Mouse (Mus musculus): ENCODE data around the gene Tnip2.

The Tnip2 gene

DNA sequence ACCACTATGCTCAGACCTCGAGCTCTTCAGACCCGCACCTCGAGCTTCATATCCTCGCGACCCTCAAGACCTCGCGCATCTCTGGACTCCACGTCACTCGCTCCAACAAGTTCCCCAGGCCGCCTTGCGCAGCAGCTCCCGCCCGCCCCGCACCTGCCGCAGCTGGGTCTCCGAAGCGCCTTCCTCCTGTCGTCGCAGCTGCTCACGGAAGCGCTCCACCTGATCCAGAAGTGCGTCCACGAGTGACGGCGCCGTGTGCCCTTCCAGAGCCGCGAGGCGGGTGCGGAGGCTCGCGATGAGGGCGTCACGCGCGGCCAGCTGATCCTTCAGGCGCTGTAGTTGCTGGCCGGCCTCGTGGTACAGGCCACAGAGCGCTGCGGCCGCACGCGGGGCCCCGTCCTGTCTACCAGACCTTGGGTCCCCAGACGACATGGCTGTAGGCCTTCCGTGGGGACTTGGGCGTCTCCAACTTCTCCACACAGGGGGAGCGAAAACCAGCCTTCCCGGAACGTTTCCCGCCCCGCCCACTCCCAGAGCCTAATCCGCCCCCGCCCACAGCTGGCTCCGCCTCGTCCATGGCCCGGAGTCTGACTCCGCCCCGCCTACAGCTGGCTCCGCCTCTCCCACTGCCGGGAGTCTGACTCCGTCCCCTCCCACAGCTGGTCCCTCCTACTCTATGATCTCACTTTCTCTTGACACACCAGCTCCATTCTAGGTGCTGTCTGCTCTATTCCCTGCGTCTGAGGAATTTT, at the start of gene Tnip2:
Gene Tnip2 (minus strand): TSS at position 526 of the 752 bp plus-strand sequence.
- DNase-seq (ENCODE audit: low spot score) = peak; percentile 96

DNA sequence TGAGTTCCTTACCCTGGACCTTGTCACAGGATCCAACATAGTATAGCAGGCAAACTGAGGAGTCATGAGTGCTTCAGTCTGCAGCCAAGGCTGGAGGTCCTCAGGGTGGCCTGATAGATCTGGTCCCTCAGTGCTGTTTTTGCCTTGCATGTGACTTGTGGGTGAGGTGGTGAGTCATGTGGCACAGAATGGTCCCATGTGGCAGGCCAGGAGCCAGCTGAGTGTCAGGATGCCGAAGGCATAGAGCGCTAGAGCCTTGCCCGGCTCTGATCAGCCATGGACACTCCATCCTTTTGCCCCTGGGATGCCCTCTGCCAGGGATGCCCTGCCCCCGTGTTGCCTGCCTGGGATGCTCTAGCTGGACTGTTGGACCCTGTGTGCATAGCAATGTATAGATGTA, 38.0 kb upstream of the Tnip2 start:
- no peak for DNase-seq (ENCODE audit: low spot score)

DNA sequence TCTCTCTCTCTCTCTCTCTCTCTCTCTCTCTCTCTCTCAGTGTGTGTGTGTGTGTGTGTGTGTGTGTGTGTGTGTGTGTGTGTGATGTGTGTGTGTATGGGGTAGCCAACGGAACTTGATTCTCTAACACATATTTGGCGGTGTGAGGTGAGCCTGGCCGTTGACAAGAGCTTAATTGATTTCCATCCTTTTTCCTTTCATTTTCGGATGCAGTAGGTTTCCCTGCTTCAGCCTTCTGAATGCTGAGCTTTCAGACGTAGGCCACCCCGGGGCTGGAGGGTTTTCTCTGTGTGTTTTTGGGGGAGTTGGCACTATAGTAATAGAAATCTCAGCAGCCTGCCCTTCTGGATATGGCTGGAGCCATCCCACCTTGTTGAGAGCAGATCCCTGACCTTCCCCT, 36.5 kb upstream of the Tnip2 start:
- DNase-seq (ENCODE audit: low spot score) = no peak

GRCm38 (mm10) chr5:34549483-34550221, 35.9 kb upstream of the Tnip2 start:
- no peak for DNase-seq (ENCODE audit: low spot score)

- no peak for DNase-seq (ENCODE audit: low spot score)
Measured at GRCm38 (mm10) chr5:34549135-34549482, 35.3 kb upstream of the Tnip2 start.

DNA sequence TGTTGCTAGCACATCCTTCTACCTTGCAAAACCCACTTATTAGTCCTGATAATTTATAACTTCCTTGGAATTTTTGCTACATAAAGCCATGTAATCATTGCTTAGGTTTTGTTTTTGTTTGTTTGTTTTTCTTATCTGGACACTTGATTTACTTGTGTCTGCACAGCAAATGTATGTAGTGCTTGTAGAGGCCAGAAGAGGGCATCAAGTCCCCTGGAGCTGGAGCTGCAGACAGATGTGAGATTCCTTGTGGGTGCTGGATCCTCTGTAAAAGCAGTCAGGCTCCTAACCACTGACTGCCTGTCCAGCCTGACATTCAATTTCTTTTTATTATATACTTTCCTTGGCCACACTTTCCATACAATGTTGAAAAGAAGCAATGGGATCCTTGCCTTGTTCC, 33.6 kb upstream of the Tnip2 start:
- no peak for DNase-seq (ENCODE audit: low spot score)

DNA sequence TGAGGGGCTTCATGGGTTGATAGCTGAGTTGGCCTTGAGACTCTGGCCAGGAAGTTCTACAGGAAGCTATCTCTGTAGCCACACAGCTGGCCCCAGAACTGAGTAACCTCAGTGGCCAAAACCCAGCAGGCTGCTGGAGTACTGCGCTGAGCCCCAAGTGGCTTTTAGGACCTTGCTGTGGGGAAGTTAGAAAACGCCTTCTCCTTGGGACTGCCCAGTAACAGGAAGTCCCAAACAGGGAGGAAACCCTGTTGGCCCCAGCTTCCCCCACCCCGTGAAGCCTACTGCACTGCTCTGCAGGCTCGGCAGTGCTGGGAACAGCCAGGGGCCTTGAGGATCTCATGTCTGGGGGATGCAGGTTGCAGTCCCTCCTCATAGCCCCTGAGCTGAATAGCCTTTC, 29.3 kb upstream of the Tnip2 start:
- DNase-seq (ENCODE audit: low spot score) = no peak

DNA sequence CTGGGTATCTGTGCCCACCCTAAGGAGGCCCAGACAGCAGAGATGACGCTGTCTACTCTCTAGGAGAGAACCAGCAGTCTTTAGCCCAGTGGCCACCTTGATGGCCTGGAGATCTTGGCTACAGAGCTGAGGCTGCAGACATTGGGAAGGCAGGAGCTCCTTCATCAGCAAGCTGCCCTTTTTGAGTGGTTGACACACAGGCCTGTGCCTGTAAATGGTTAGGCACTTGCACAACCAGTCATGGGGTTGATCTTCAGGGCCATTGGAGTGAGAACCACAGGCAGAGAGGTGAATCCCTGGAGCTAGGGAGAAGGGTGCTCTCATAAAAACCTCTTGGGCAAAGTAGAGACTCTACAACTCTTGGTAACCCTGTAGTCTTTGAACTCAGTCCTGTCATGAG, 28.4 kb upstream of the Tnip2 start:
- DNase-seq (ENCODE audit: low spot score) = no peak

GRCm38 (mm10) chr5:34539121-34539520, 25.3 kb upstream of the Tnip2 start:
- no peak for DNase-seq (ENCODE audit: low spot score)

DNA sequence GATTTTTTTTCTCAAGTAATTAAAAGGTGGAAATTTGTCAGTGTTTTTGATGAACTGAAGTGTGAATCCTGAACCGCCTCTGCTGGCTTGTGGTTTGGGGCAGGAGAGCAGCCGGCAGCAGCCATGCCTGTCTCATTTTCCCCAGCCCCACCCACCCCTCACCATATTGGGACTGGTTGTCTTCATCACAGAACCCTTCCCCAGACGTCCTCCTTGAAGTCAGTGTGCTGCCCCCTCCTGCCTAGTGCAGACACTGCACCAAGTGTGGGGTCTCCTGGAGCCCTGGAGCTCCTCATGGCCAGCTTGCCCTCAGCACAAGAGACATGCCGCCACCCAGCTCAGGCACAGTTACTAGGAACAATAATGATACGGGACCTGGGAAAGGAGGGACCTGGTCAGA, 24.7 kb upstream of the Tnip2 start:
- DNase-seq (ENCODE audit: low spot score) = no peak

- DNase-seq (ENCODE audit: low spot score) = no peak
Measured at GRCm38 (mm10) chr5:34538079-34538478, 24.3 kb upstream of the Tnip2 start.

- no peak for DNase-seq (ENCODE audit: low spot score)
Measured at GRCm38 (mm10) chr5:34535831-34536230, 22.0 kb upstream of the Tnip2 start.

DNA sequence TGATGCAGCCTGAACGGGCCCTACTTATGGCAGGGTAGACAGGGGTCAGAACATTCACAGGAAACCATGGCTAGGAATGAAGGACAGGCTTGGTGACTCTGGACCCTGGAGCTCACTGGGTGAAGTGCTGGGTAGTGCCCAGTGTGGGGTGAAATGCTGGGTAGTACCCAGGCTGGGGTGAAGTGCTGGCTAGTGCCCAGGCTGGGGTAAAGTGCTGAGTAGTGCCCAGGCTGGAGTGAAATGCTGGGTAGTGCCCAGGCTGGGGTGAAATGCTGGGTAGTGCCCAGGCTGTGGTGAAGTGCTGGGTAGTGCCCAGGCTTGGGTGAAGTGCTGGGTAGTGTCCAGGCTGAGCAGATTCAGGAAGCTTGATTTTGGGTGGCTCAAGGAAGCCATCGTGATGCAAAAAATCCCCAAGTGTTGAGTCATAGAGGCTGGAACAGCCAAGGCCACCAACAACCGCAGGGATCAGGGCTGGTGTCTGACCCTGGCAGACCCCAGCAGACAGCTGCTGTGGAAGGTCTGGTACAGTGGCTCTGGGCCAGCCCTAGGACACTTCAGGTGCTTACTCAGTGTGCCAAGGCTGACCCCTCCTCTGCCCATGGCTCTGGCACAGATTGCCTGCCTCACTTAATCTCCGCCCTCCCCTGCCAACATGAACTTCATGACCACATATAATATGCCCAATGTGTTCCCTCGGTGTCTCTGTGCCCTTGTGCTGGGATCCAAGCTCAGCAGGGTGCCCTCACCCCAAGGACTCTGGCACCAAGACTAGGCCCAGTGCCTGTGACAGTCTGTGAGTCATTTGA, 21.2 kb upstream of the Tnip2 start:
- DNase-seq (ENCODE audit: low spot score) = no peak

DNA sequence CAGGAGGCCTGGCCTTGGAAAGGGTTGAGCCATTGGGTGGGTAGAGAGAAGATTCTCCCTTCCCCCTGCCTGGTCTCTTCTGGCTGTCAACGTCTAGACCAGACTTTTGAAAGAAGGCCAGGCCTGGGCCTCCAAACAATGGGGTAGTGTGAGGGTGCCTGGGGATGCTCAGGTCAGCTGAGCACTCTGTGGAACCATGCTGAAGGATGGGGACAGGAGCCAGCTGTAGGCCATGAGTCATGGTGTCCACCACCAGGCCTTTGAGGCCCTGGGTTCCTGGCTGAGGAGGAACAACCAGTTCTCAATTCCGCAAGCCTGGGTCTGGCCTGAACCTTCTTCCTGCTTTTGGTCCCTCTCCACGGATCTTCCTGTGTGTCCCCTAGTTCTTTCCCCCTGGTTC, 20.0 kb upstream of the Tnip2 start:
- DNase-seq (ENCODE audit: low spot score) = peak; percentile 79

GRCm38 (mm10) chr5:34533066-34533465, 19.3 kb upstream of the Tnip2 start:
- no peak for DNase-seq (ENCODE audit: low spot score)

DNA sequence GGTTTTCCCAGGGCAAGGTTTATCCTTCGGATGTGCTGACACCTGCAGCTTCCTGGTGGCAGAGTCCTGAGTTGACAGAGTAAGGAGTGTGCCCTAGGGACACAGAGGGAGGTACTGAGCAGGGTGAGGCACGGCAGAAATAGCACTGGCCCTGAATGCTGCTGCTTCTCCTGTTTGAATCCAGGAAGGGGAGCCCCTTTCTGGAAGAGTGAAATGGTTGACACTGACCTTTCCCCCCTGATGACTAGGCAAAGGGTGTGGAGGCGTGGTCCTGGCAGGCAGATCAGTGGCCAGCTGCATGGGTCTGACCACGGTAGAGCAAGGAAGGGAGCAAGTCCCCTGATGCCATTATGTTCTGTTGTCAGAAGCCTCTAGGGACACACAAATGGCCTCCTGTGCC, 16.9 kb upstream of the Tnip2 start:
- DNase-seq (ENCODE audit: low spot score) = no peak

GRCm38 (mm10) chr5:34530116-34530515, 16.3 kb upstream of the Tnip2 start:
- no peak for DNase-seq (ENCODE audit: low spot score)

- no peak for DNase-seq (ENCODE audit: low spot score)
Measured at GRCm38 (mm10) chr5:34528724-34529123, 14.9 kb upstream of the Tnip2 start.

DNA sequence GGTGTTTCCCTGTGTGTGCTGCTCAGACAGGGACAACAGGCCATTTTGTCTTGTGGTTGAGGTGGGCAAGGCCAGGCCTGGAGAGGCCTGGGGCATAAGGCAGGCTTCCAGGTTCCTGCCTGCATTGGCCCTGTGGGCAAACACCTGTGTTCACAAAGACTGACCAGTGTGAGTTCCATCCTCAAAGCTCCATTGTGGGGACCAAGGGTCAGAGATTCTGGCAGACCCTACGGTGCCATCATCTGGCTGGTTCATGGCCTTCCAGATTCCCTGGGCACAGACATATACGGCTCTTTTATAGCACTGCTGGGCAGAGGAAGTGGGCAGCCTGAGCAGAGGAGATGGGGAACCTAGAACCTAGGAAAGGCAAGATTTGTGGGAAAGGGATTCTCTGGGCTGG, 13.6 kb upstream of the Tnip2 start:
- DNase-seq (ENCODE audit: low spot score) = no peak

DNA sequence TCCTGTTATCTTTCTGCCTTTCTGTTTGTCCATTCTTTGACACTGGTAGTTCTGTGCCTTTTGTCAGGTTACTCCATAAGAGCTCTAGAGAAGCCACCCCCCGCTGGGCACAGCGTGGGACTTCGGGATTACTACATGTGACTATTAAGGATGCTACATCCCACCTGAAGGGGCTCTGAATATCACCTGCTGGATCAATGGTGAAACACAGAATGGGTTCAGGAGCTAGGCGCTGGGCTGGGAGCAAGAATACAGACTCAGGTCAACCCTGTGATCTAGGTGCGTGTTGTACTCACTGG, 12.6 kb upstream of the Tnip2 start:
- no peak for DNase-seq (ENCODE audit: low spot score)

DNA sequence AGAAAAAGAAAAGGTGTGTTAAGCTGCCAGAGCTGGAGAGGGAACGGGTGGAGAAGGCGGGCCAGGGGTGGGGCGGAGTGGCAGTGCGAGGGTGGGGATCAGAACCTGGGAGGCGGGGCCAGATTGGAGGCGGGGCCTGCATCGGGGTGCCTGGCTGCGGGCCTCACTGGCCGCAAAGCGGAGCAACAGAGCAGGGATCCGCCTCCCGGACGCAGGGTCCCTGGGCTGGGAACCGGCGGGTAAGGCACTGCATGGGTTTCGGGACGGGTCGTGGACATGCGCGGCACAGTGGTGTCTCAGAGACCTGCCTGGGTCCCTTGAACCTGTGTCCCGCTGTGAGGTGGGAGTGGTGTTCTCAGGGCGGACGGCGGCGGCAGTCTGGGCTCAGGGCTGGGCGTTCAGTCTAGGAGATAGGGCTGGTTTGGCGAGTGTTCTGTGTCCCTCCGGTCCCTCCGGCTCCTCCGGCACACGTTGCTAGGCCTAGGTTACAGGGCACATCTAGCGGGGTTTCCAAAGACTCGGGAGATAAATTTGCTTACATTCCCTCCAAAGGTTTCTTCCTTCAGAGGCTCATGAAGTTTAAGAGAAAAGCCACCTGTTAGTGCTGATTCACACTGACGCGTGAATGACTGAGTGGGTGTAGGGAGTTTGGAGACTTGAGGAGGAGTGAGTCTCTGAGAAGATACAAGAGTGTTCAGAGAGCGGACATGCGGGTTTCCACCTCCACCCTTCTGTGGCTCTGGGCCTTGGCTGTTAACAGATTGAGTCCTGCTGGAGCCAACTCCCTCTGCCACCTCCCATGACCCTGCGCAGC, 12.1 kb upstream of the Tnip2 start, which contains the start of gene Sh3bp2:
Gene Sh3bp2 (plus strand): TSS at position 176 of the 814 bp plus-strand sequence.
- peak; percentile 92 for DNase-seq (ENCODE audit: low spot score)

DNA sequence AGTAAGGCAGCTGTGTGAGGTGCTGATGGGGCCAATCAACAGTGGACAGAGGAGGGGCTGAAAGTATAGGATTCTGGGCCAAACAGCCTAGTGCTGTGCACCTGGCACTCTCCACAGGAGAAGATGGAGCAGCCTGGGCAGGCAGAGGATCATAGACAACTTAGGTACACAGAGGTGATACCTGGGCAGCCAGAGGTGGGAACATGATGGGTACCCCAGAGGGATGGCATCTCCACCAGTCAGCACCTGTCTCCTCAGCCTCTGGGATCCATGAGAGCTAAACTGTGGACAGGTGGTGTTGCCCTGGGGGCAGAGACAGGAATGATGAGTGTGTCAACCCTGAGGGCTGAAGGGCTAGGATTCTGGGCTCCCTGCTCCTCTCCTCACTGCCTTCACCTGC, 10.7 kb upstream of the Tnip2 start:
- no peak for DNase-seq (ENCODE audit: low spot score)
